Mouse (Mus musculus) T-helper 1 cell (primary cell): Measurements from ENCODE around the gene Bcl2l2.

Experiments
- in situ Hi-C: fragments of 300-600 bp; cut with MboI, MseI; formaldehyde crosslinking; loops from one replicate; pipeline ENCODE4 v1.15.1; 2025; ENCODE audit warnings: high pct_unique_total_duplicates

The Bcl2l2 gene

GRCm38 (mm10) chr14:54883154-54884021 is at the start of gene Bcl2l2, which contains the start of gene Gm20521:
Gene Bcl2l2, plus strand, starts transcription at chr14:54883377.
Gene Gm20521, plus strand, starts transcription at chr14:54883441.
- in situ Hi-C loops: no loop called here

- in situ Hi-C loops: no loop called here
These were observed 39.7 kb upstream of the Bcl2l2 start for GRCm38 (mm10) chr14:54843461-54843860.

- in situ Hi-C loops: no loop called here
These were observed 27.5 kb upstream of the Bcl2l2 start for GRCm38 (mm10) chr14:54855726-54856125.

GRCm38 (mm10) chr14:54856703-54857102 is 26.5 kb upstream of the Bcl2l2 start:
- in situ Hi-C loops: no loop called here

- in situ Hi-C loops: no loop called here
These were observed 25.3 kb upstream of the Bcl2l2 start for GRCm38 (mm10) chr14:54857891-54858290.

- in situ Hi-C loops: no loop called here
These were observed 22.7 kb upstream of the Bcl2l2 start for GRCm38 (mm10) chr14:54860511-54860910.

- in situ Hi-C loops: no loop called here
These were observed 19.5 kb upstream of the Bcl2l2 start for GRCm38 (mm10) chr14:54863501-54864312.

GRCm38 (mm10) chr14:54864313-54865036 is 18.7 kb upstream of the Bcl2l2 start:
- in situ Hi-C loops: no loop called here

GRCm38 (mm10) chr14:54865626-54866025 is 17.6 kb upstream of the Bcl2l2 start:
- in situ Hi-C loops: no loop called here

- in situ Hi-C loops: no loop called here
These were observed 16.9 kb upstream of the Bcl2l2 start for GRCm38 (mm10) chr14:54866268-54866667.

GRCm38 (mm10) chr14:54866936-54867335 is 16.2 kb upstream of the Bcl2l2 start:
- in situ Hi-C loops: no loop called here

- in situ Hi-C loops: no loop called here
These were observed 15.2 kb upstream of the Bcl2l2 start for GRCm38 (mm10) chr14:54868026-54868425.

GRCm38 (mm10) chr14:54870861-54871260 is 12.3 kb upstream of the Bcl2l2 start, which contains the start of gene Homez:
Gene Homez, minus strand, starts transcription at chr14:54870961.
- in situ Hi-C loops: no loop called here

GRCm38 (mm10) chr14:54874165-54874564 is 9.0 kb upstream of the Bcl2l2 start:
- in situ Hi-C loops: no loop called here

- in situ Hi-C loops: no loop called here
These were observed 7.2 kb upstream of the Bcl2l2 start for GRCm38 (mm10) chr14:54875844-54876538.

GRCm38 (mm10) chr14:54876539-54877047 is 6.6 kb upstream of the Bcl2l2 start:
- in situ Hi-C loops: no loop called here

GRCm38 (mm10) chr14:54877048-54877715 is 6.0 kb upstream of the Bcl2l2 start, which contains the start of gene Ppp1r3e:
Gene Ppp1r3e, minus strand, starts transcription at chr14:54877550.
- in situ Hi-C loops: no loop called here

GRCm38 (mm10) chr14:54884022-54884712 is 990 bp downstream of the Bcl2l2 start:
- in situ Hi-C loops: no loop called here

GRCm38 (mm10) chr14:54885309-54885708 is 2.1 kb downstream of the Bcl2l2 start:
- in situ Hi-C loops: no loop called here

- in situ Hi-C loops: no loop called here
These were observed 9.0 kb downstream of the Bcl2l2 start, which contains the start of gene Pabpn1 for GRCm38 (mm10) chr14:54892200-54892599. Gene Pabpn1, plus strand, starts transcription at chr14:54892500.
